Mouse (Mus musculus) retina, embryonic 14.5 days (tissue): ENCODE data around the gene Ptgdr.
"Not testable (repeated sequence)": the region's sequence is repeated elsewhere in the genome, so short reads cannot be mapped to it uniquely, and the experiment has no call there.

ENCODE experiments used
- DNase-seq: peaks from one replicate; pipeline ENCODE4 v3.0.0-alpha.2; 2015; ENCODE audit warnings: low spot score

Gene Ptgdr

GRCm38 (mm10) chr14:44858868-44859613, at the start of gene Ptgdr:
Gene Ptgdr, minus strand, starts transcription at chr14:44859375.
- DNase-seq: peak; percentile 24

- DNase-seq: no peak
Measured at GRCm38 (mm10) chr14:44907774-44908173, 48.6 kb upstream of the Ptgdr start.

GRCm38 (mm10) chr14:44904199-44904598, 45.0 kb upstream of the Ptgdr start:
- no peak for DNase-seq

- DNase-seq: not testable (repeated sequence)
Measured at GRCm38 (mm10) chr14:44901735-44902134, 42.6 kb upstream of the Ptgdr start.

- no peak for DNase-seq
Measured at GRCm38 (mm10) chr14:44891387-44892132, 32.4 kb upstream of the Ptgdr start.

- no peak for DNase-seq
Measured at GRCm38 (mm10) chr14:44869686-44870085, 10.5 kb upstream of the Ptgdr start.

- no peak for DNase-seq
Measured at GRCm38 (mm10) chr14:44865661-44866060, 6.5 kb upstream of the Ptgdr start.

GRCm38 (mm10) chr14:44863086-44863485, 3.9 kb upstream of the Ptgdr start:
- no peak for DNase-seq

GRCm38 (mm10) chr14:44861161-44861560, 2.0 kb upstream of the Ptgdr start:
- DNase-seq: no peak

- DNase-seq: no peak
Measured at GRCm38 (mm10) chr14:44858372-44858771, 803 bp downstream of the Ptgdr start.

- DNase-seq: peak; percentile 62
Measured at GRCm38 (mm10) chr14:44850637-44851036, 8.5 kb downstream of the Ptgdr start.

- DNase-seq: no peak
Measured at GRCm38 (mm10) chr14:44847740-44848139, 11.4 kb downstream of the Ptgdr start.

- no peak for DNase-seq
Measured at GRCm38 (mm10) chr14:44846558-44847263, 12.5 kb downstream of the Ptgdr start.

GRCm38 (mm10) chr14:44843768-44844755, 15.1 kb downstream of the Ptgdr start:
- DNase-seq: peak; percentile 54

- no peak for DNase-seq
Measured at GRCm38 (mm10) chr14:44838685-44839084, 20.5 kb downstream of the Ptgdr start.

GRCm38 (mm10) chr14:44835132-44835531, 24.0 kb downstream of the Ptgdr start:
- no peak for DNase-seq

- not testable (repeated sequence) for DNase-seq
Measured at GRCm38 (mm10) chr14:44834134-44834533, 25.0 kb downstream of the Ptgdr start.

- not testable (repeated sequence) for DNase-seq
Measured at GRCm38 (mm10) chr14:44833096-44833495, 26.1 kb downstream of the Ptgdr start.

GRCm38 (mm10) chr14:44827736-44828135, 31.4 kb downstream of the Ptgdr start:
- DNase-seq: no peak

GRCm38 (mm10) chr14:44821177-44822057, 37.8 kb downstream of the Ptgdr start:
- no peak for DNase-seq
